Mouse (Mus musculus) kidney, adult 8-10 months (tissue): ENCODE measurements at regions not wholly inside any gene's neighbourhood (a gene's known extent, or its start where the extent isn't known, plus 50 kb on each side); places are given as distances from the start of the nearest gene placed in this dataset.
A peak's percentile ranks its signal among the peaks of the same experiment; 100 is the strongest.

Source experiments
- DNase-seq, 2 experiments: peaks; one replicate each; pipeline ENCODE4 v3.0.0; 2022

DNA sequence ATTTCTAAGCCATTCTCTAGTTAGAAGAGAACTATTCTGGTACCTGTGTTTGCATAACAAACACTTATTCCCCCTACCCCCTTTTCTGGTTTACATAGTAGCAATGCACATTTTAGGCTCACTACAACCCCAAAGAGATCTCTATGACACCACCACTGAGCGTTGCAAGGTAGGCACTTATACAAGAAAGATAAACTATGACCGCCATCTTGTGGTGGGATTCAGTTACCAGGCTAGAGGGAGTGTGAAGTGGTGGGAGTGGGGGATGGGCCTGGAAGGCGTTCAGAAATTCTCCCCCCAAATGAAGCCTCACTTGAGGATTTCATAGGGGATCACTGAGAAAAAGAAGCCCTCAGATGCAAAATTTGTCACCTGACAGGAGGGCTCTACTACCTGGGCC is 64.4 kb upstream of the Fst start:
- DNase-seq = no peak

DNA sequence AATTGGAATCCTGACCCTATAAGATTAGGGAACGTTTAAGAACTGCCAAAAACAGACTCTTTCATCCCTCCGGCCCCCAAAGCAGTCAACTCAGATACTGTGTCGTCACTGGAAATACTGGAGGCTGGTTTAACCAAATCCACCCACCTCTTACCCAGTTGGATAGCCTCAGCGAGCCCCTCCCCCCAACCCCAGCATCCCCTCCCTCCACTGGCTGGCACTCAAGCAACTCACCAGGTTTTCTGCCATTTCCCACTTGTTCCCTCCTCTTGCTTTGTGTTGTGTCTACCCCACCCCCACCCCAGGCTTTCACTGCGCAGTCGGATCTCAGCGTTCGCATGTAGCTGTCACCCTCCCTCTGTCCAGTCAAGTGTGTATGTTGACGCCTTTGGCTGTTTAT is 68.1 kb upstream of the Fst start:
- DNase-seq = no peak

DNA sequence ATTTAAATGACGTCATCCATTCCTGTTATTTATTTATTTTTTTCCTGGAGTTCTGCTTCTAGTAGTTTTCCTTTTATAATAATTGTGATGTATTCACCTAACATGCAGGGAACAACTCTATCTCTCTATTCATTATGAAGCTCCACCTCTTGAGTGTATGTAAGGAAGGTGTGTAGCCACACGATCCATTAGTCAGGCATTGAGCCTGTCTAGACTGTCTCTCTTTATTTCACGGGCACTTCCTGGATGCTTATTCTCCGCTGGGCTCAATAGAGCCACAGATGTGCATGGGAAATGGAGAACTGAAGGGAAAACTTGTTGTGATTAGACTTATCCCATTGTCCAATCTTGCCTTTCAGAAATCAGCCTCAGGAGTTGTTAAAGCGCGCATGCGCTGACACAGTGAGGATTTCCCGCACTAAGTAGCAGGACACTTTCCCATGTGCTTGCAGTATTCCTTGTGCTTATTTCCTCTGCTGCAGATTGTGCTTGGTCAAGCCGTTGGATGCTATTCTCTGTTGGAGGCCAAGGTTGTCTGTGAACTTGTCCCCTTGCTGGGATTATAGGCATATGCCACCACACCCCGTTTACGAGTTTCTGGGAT is 71.5 kb upstream of the Fst start:
- DNase-seq = no peak

DNA sequence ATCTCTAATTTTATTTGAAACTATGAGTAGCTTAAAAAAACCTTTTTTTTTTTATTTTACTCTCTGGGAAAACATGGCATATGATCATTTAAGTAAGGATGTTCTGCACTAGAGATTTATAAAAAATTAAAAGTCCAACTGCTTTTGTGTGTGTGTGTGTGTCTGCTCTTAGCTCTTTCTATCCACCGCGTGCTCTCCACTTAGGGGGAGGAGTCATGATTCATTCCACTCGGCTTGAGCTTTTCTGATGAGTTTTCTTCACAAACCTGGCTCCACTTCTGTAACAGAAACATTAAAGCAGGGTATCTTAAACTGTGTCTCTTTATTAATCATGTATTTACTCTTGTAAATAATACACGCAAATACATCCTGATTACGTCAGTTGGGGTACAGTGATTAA is 73.0 kb upstream of the Fst start:
- no peak for DNase-seq

DNA sequence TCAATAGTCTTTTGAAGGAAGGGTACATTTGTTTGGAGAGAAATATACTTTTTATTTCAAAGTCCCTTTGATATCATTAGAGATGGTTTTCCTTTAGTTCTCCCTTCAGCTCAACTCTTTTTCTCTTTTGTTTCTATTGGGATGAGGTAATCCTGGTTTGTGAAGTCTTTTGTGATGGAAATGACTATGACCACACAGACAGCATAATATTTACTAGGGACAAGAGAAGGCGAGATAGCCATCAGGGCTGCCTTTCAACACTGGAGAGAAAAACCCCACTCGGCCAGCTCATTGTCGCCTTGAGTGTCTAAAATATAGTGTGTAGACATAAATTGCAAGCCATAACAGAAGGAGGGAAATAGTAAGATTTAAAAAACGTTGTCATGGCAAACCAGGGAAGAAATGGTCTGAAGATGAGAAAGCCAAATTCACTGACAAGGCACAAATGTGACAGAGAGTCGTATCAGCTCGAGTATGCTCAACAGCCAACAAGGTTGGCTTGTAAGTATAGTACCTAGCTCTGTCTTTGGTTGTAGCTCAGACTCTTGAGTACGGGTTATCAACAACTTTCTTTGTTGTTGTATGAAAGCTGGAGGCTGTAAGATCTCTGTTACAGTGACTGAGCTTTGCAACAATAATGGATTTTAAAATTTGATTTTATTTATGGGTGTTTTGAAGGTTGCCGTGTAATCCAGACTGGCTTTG is 73.8 kb upstream of the Fst start:
- no peak for DNase-seq

DNA sequence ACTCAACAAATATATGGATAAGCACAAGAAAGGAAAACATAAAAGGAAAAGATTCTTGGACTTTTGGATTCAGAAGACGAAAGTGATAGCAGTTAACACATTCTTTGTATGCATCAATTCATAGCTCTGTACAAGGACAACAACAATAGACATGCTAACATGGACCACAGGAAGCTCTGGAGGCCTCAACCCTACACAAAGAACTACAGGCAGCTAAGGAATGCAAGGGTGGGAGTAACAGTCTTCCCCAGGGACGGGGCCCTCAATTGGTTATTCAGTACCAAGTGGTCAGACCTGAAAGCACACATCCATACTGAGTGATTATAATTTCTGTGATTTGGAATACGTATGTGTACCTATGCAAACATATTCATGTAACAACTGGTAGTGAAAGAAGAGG is 75.8 kb upstream of the Fst start:
- DNase-seq = no peak

DNA sequence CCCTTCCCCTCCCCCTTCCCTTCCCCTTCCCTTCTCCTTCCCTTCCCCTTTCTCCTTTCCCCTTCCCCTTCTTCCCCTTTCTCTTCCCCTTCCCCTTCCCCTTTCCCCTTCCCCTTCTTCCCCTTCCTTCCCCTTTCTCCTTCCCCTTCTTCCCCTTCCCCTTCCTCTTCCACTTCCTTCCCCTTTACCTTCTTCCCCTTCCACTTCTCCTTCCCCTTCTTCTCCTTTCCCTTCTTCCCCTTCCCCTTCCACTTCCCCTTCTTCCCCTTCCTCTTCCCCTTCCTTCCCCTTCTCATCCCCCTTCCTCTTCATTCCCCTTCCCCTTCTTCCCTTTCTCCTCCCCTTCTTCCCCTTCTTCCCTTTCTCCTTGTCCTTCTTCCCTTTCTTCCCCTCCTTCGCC is 77.0 kb upstream of the Fst start:
- no peak for DNase-seq

DNA sequence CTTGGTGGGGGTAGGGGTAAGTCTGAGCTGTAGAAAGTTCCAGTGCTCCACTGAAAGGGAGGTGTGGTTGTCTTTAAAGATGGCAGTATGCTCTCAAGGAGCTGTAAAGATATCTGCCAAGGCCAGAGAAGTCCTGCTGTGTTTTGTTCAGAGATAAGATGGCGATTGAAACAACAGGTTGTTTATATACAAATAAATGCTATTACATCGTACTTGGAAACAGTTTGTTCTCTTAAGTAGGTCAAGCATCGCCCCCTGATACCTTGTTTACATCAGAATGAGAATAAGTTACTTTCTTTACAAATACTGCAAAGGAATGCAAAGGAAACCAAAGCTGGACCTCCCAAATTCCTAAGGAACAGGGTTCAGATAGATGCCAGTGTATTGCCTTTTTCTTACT is 113.0 kb upstream of the Fst start:
- no peak for DNase-seq

DNA sequence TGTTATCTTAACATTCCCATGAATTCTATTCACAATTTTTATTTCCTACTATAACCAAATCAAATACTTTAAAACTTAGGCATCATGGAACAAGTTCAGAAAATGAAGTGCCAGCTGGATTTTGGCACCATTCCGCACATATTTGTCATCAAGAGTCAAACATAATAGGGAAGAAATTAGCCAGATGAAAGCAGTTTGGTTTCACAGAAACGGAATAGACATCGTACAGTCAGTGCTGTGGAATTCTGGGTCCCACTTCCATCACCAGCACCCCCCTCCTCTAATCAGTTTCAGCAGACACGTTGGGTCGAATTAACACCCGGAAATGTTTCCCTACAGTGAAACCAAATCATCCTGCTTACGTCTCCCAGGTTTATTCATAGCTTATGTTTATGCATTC is 125.8 kb upstream of the Fst start:
- DNase-seq = no peak

DNA sequence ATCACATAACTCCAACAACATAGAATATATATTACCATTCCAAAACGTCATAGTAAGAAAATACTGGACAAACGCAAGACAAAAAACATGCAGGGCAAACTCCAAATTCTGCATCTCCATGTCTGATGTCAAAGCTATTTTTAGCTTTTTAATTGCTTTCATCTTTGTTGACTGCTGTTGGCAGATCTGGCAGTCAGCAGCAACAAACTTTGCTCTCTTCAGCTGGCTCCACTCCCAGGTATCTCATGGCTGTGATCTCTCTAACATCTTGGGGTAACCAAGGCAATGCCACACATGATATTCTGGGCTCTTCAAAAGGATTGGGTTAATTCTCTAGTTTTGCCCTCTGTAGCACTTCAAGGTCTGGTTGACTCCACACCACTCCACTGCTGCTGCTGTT is 128.9 kb upstream of the Fst start:
- DNase-seq = peak; percentile 66 to 71

DNA sequence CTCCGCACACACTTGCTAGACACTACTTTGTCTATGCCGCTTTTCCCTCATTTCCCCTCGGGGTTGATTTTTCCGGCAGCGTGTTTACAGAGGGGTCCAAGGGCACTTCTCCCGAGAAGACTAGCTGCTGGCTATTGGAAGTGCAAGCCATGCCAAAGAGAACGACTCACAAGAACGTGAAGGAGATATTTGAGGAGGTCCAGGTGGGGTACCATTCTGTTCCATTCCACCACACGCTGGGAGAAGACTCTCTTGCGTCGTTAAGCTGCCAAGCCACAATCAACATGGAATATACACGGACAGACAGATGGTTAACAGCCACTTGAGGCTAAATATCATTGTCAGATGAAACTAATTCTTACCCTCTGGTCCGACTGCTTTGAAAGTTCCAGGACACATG is 144.6 kb upstream of the Fst start:
- DNase-seq = no peak

DNA sequence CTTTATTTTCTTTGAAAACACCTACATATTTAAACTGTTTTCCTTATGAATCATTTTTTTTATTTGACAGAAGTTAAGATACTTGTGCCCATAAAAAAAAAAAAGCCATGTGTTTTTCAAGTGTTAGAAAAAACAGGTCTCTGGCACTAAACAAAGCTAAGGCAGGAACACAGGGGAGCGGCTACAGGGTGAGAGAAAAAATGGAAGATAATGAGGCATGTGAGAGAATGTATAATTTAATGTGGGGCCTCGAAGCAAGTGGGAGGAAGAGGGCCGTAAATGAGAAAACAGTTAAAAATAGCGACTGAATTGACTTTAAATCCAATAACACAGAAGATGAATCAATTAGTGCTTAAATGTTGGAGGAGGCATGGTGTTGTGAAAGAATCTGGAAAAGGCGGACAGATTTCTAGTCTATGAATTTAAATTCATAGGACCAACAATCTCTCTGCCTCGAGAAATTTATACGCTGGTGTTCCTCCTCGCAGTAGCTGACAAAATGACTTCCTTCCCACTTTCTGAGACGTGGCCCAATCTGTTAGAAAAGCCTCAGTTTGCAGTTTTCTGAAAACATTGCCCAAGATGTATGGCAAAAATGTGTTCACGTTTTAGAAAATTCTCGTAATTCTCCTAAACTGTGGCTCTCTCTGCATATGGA is 145.4 kb upstream of the Fst start:
- DNase-seq = no peak

DNA sequence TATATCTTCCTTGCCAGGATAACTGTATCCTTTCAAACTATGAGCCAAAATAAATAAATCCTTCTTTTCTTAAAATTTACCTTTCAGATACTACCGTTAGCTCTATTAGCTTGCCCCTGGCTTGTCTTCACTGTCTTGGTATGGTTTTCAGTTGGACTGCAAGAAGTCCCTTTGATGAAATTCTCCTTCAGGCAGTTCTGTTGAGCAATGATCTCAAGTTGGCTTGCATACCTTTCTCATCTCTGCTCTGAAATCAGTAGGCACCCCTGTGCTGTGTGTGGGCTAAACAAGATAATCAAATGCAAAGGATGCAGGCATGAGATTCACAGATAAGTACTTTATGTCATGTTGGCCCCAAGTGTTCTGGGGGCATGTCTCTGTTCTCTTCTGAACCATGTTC is 155.2 kb upstream of the Fst start:
- no peak for DNase-seq

DNA sequence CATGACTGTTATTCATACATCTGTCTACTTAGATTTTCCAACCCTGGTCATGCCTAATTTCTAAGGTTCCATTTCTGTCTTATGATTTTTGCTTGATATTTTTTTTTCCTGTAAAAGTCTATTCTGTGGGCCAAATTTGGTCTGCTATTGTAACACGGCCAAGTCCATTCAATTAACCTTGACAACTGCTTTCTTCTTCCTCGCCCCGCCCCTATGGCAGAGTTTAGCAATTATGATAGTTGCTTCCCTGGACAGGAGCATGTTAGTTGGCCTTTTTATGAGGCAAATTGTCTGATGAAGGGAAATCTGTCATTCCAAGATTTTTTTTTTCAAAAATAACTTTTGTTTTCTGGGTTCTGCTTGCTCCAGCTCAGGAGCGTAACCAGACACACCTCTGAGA is 160.7 kb upstream of the Fst start:
- DNase-seq = no peak

DNA sequence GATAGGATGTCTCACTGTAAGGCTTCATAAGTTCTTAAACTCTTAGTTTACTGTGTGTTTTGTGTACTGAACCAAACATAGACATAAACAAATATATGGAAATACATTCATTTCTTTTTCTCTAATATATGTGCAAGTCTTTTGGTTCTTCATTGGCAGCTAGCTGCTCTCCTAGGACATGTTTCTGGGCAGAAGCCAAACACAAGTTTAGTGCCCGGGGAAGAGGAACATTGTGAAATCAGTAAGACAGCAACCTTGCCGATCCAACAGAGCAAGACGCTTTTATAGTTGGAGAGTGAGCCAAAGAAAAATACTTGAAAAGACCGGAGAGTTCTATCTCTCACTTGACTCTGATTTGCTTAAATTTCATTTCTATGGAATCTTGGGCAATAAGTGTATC is 178.0 kb upstream of the Fst start:
- DNase-seq = peak; percentile 38 to 42

DNA sequence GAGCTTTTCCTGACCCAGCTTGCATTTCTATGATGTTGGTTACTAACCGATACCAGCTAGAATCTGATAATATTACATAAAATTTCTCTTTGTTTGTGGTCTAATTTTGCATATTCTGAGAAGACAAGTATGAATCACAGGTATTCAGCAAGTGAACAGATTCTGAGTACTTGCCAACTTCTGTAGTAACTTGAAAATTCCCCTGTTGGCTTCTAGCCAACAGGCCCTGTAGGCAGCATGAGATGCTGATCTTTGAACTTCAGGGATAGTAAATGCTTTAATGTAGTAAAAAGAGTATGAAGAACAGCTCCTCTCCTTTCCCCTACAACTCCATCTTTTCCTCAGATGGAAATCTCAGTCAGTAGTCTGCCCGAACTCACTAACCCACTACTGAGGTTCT is 178.5 kb upstream of the Mocs2 start:
- DNase-seq = no peak

DNA sequence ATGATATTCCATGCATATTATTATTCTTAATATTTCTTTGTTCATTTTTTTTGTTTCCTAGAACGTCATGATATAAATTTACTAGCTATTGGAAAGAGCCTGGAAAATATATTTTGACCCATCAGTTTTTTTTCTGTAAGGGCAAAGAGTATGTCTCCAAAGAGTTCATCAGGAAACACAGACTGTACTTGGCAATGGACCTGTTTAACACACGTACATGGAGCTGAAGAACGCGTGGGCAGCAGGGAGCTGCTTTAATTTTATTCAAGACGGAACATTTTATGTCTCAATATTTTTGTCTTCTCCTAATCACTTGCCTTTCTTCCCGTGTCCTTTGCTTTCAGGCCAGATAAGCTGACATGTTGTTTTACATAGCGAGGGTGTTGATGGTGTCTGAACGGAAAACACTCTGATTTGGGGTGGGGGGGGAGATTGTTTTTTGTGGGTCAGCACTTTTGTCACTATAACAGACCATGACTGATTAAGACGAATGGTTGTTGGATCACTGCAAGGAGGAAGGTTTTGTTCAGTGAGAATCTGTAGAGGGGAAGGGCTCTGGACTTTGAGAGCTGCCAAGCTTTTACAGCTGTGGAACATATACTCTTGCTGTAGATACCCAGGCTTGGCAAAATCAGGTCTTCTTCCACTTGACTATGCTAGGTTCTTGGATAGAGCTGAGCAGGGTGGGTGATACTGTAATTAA is 176.2 kb upstream of the Mocs2 start:
- no peak for DNase-seq

DNA sequence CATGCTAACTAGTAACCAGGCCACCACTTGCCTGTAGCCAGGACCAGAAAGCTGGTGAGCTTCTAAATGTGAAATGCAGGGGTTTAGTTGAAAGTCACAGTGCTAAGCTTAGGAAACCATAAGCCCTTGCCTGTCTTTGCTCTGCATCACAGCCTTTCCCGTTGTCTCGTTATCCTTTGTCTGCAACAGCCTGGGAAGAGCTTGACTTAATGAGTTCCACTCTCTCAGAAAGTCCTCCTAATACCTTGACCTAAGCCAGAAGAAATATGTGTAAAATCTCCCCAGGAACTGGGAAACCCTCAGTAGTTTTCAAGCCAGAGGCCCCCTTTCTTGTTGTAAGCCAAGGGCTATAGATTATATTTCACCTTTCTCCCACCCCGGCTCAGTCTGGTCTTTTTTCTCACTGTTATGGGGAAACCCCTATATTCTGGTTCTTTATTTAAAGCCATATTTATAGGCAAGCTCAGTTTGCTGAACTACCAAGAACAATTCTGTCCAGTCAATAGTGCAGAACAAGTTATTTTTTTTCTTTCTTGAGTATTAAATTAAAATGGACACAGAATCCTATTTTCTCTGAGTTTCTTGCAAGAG is 175.0 kb upstream of the Mocs2 start:
- DNase-seq = no peak

DNA sequence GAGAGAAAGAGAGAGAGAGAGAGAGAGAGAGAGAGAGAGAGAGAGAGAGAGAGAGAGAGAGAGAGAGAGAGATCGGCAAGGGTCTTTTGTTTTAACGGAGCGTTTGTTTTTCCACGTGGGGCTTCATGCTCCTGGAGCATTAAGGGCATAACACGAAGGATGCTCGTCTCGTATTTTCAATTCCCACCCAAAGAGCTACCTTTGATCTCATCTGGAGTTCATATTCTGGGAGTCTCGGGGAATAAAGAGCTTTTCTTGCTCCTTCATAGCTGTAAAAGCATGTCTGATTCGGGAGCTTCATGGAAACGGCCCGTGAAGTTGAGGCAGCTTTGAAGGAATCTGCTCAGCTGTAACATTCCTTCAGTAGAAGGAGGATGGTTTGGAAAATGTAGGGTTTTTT is 174.5 kb upstream of the Mocs2 start:
- DNase-seq = no peak

DNA sequence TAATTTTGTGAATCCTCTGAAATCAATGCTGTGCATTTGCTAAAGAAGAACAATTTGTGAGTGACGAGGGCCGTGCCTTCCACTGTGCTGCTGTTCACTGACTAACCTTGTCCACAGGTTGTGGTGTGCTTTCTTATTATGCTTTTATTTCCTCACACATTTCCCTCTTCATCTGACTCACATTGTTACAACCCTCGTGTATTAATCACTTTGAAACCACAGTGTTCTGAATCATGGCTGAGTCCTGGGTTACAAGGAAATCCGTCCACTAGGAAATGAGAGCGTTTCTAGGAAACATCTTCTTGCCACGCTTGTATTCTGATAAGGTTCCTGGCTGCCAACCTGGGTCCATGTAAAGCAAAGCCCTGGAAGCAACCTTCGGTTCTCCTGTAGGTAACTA is 163.8 kb upstream of the Mocs2 start:
- DNase-seq = no peak

DNA sequence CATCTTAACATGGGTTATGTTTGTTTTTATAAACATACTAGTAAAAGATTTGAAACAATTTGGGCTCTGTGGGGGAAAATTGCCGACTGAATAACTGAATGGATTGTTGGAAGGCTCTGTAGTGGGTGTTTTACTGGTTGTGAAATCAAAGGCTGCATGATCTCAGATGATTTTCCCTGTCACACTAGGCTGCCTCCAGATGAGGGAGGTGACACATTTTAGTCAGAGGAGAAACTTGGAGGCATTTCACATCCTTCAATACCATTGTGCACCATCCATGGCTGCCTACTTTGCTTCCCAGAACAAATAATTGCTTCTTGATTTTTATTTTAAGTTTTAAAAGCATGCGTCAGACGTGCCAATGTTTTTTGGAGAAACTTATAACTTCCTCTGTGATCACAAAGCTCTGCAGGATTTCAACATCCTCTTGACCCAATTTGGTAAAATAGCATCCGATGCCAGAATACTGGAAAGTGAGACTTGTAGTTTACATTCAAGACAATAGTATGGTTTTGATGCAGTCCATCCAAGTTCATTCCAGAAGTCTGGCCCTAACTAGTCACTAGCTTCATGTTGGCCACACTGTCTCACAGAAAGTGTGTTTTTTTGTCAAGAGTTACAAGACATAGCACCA is 163.0 kb upstream of the Mocs2 start:
- no peak for DNase-seq

DNA sequence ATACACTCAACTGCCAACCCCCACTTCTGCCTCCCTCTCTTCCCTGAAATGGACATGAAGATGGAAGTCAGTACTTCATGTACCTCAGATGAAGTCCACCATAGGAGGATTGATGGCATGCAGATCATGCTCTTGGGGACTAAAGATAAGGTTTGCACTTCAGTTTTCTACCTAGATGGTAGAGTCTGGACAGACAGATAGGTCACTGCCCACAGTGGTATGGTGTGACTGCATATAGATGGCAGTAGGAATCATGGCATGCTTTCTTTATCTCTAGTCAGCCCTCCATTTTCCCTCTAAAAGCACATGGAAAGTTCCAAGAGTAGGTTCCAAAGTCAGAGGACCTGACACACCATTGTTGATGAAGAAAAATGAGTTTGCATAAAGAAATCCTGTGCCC is 145.6 kb upstream of the Mocs2 start:
- DNase-seq = no peak

DNA sequence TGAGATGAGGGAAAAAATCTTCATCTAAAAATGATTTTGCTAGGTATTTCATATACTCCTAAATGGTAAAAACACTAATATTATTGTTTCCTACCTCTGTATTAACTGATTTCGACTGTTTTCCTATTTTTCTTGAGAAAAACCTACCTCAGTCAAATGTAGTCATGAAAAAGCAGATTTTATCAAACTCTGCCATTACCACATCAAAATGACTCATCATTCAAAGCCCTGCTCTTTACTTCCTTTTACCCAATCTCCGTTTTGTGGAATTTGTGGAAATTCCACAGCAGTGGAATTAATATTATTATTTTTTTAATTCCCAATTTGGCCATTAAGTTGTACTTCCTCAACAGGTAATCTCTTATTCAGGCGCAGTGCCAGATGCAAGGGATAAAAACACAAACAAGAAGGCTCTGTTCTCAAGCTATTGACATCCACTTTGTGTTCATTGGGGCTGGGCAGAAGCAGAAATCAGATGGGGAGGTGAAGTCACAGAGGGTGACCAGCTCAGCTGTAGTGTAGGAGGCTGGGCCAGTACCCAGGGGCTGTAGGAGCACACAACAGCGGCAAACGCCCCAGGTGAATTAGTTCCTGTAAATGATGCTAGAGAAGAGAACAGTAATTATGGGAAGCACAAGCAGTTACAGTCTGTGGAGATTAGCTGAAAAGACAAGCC is 138.2 kb upstream of the Mocs2 start:
- no peak for DNase-seq
